Mouse (Mus musculus): ENCODE measurements at regions not wholly inside any gene's neighbourhood (a gene's known extent, or its start where the extent isn't known, plus 50 kb on each side); places are given as distances from the start of the nearest gene placed in this dataset.

DNA sequence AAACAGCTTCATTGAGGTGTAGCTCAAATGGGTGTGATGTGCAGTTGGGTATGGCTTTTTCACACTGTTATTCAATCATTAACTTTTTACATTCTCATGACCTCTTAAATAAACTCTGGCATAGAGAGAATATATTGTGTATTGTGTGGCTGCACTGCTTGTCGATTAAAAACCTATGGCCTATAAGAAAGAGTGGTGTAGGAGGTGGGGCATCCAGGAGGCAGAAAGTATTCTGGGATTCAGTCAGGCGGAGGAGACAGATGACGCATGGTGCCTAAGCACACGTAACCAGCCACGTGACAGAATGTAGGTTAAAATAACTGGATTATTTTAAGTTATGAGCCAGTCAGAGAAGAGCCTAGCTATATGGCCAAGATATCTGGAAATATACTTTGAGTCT is 78.2 kb upstream of the Slc16a7 start:
- DNase-seq: no peak

DNA sequence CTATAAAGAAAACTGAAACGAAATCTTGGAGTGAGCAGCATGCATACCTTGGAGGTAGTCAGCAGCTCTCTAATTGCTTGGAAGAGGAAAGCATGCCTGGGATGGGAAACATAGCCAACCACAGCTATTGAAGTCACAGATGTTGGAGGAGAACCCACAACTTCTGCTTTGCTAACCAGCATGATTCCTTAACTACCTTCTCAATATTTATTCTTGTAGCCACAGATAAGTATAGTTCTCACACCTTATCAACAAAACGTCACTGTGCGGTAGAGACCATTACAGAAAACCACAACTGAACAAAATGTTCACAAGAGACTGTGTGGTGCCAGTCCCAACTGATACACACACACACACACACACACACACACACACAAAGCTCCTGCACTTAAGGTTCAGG is 99.1 kb upstream of the Slc16a7 start:
- DNase-seq: no peak

DNA sequence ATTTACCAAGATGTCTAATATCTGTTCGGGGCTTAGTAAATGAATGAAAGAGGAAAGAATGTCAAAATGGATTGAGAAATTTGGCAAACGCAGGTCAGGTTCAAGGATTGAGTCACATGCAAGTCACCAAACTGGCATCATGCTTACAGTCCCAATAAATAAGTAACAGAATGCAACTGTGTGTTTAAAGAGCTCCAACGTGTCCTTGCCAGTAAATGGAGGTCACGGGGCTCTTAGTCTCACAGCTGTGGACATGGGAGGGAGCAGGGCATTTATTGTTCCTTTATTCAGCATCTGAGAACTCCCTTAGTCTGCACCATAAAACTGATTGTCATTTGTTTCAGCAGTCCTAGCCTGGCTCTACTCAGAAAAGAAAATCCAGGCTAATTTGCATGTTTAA is 101.1 kb upstream of the Slc16a7 start:
- no peak for DNase-seq

DNA sequence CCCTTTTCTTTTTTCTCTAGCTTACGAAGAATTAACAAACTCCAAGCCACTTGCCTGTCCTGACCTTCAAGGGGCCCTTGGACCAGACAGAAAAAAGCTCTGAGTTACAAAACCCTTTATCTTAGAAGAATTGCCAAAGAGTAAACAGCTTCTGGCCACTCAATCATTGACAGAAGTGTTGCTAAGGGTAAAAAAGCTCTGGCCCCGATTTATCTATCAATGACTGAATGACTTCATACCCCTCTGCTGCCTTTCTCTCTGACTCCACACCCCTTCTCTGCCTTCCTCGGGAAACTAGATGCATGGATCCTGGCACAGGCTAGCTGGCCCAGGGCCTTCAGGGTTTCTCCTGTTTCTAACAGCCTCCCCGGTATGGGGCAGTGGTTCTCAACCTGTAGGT is 105.2 kb upstream of the Slc16a7 start:
- no peak for DNase-seq

DNA sequence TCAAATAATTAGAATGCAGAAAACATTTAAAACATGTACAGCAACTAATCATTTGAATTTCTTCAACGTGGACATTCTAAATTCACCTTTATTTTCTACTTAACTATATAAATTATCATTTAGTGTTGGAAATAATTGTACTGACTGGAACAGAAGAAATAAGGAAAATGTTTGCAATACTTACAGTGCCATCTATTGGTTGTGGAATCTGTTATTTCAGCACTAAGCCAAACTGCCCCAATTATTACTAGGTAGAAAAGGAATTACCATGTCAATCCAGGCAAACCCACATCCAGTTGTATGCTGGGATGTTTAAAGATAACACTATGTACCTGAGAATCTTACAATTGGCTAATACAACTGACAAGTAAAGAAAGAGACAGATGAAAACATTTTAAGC is 109.1 kb upstream of the Slc16a7 start:
- DNase-seq: no peak

DNA sequence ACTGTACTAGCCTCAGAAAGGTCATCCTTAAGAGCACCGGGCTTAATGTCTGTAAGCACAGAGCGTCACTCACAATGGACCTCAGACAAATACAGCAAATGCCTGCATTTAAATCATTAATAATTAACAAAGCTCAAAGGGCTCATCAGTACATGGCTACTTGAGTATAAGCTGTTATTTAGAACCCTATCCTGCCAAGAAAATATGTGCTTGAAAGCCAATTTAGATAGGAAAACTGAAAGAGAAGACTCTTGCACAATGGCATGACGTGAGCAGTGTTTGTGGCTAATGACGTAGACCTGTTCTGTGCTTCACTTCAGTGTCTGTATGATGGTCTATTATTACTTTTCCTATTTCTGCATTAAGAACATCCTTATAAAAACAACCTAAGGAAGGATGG is 111.1 kb upstream of the Slc16a7 start:
- no peak for DNase-seq

DNA sequence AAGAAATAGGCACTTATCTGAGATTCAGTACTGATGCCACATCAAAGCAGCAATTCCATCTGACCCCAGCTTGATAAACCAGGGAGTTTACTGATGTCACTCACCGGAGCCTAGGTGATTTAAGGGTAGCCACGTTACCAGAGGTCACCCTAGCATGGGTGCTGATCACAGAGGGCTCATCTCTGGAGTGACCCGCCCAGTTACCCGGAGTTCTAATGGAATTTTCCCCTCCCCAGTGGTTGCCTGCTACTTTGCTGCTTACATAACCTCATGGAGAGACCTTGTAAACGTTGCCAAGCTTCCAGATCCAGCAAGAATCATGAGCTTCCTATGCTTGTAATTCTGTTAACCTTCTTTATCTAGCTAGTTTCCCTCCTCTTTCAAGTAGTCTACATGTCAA is 125.8 kb upstream of the Slc16a7 start:
- DNase-seq: no peak

DNA sequence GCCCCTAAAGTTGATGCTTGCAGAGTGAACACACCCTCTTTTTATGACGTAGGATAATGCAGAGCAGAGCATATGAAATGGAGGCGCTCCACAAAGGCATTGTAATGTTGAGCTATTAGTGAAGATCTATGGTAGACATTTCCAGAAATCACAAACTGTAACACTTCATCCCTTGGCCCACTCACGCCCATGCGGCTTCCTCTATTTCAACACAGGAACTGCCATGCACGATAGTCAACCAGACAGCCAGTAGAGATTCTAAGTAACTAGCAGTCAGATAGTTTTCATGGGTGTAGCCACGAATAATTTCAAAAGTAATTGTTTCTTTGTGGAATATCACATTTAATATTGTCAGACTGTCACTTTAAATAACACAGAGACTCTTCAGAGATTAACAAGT is 141.6 kb upstream of the Slc16a7 start:
- no peak for DNase-seq

DNA sequence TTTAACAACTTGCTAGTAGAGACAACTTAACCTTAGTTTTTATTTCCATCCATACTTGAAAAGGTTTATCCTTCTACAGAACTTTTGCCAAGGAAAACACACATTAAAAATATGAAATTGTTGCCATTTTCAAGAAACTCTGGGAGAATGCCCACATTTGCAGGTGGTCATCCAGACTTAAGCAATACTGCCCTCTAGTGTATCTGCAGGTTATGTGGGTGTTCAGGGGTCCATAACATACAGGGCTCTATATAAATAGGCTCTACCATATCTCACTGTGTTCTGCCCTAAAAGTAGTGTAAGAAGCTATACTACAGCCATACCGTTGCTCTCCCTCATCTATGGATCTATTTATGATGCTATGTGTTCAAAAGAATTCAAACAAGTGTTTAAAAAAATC is 149.1 kb upstream of the Slc16a7 start:
- peak in 1 of 2 experiments; percentile 19 for DNase-seq

DNA sequence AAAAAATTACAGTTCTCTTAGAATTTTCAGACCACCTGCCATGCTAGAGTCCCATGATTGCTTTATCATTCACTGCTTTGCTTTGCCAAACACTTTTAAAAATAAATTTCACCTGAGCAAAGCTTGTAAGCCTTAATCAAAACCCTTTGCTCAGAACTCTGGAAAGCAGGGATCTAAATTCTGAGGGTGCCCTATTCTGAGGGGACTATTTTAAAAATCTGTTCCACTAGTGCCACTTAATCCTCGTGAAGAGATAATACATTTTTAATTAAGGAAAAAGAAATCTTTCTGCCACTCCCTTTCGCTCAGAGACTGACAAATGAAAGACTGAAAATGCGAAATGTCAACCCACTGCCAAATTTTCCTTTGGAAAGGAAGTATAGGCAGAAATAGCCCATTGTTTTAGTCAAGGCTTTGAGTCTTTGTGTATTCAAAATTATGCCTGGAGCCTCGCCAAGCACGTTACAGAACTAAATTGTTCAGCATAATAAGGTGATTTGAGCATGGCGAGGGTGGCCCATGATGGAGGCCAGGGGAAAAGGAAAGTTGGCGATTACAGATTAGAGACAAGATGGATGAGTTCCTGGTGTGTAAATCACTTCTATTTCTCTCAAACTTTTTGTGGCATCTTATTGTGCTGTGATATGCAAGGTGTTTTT is 197.4 kb upstream of the Slc16a7 start:
- DNase-seq: no peak

DNA sequence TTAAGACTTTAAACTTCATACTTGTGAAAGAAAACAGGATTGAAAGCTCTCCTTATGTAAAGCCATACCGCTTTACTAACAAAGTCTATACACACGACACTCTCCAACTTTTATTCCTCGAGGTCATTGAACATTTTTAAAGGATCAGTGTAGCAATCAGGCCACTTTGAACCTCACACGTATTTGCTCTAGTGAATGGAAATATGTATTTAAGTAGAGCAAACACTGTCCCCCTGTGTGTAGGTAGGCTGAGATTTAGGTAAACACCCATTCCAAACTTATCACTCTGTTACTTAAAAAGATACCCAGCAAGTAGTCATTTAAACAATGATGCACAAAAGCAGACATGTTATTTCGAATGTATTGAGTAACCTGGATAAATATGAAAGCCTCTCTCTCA is 203.7 kb upstream of the Slc16a7 start:
- no peak for DNase-seq

DNA sequence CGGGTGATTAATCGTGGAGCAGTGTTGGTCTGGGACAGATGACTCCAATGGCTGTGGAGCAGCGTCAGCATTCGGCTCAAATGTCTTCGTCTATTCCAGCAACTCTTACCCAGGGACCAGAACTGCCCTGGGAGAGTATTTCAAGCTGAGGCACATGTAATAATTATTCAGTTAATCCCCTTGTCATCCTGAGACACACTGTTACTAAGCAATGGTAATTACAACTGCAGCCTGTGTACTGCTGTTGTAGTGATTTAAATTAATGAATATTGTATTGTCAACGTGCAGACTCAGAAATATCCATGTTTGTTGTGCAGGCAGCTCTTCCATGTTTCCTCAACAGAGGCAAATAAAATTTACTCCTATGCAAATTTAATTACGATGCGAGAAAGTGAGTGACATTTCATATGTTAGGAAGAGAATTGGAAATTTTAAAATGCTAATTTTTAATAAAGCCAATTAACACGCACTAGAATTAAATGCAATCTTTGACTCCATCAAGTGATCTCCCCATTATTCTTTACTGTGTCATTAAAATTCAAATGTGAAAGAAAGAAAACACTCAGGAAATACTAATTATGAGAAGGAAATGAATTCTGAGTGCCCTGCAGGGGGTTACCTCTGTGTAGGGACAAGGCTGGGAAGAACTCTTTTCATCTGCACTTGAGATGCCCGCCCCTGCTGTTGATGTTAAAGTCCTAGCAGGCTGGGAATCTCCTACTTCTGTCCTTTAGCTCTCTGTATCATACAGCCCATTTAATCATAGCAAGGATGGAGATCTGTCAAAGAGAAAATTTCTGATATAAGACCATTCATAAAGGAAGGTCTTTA is 218.7 kb upstream of the Slc16a7 start:
- DNase-seq: no peak

DNA sequence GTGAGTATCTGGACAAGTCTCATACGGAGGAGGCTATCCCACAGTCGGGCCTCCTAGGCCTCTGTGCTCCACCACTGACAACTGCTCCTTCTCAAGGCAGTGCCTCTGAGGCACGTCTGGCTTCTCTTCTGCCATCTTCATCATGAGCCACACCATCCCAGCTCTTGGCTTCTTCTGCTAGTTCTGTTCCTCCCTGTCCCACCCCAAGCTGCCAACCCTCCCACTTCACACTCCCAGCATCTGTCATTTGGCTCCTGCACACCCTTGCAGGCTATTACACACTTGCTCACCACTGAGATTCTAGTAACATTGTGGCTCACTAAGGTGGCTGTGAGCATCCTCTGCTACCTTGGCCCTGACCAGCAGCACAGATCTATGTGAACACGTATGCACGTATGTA is 221.1 kb upstream of the Slc16a7 start:
- DNase-seq: no peak

DNA sequence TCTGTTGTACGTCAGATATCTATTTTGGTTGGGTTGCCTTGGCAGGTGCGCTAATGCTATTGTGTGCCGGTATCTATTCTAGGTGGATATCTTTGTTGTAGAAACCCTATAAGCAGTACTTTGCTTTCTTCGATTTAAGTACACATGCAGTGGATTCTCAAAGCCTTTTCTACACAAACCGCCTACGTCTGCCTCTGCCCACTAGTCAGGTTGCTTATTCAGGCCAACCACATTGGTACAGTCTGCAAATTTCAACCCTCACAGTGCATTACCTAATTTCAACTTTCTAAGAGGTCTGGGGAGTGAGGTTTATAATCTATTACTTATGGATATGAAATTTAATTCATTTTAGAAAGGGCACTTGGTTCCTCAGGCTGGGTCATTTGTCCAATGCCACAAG is 223.5 kb upstream of the Slc16a7 start:
- DNase-seq: no peak

DNA sequence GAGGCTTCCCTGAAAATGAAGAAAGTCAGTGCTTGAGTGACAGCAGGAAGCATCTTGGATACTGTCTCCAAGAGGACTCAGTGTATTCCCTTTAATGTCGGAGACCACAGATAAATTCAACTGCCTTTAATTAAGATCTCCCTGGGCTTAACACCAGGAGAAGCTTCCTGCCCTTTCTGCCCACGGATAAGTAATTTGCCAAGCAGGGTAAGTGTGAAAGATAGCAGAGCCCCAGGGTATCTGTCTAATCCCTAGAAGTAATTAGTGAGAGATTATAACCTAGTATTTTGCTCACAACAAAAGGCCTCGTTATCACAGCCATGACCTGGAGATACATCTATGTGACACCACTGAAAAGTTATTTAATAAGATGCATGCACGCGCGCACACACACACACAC is 232.1 kb upstream of the Slc16a7 start:
- DNase-seq: no peak

DNA sequence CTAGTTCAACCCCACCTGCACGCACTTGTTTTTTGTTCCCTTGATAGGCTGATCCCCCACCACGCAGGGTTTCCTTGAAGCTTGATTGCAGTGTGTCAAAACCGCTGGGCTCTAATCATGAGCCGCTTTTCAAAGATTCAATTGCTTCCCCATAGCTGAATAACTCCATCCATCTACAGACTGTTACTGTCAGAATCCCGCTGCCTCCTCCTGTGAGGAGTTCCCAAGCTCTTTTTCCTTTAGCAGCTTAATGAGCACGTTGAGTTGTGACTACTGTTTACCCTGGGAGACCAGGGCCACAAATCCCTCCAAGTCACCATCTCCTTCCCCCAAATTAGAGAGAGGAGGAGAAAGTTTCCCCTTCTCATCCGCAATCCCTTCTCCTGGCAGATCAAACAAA is 234.6 kb upstream of the Slc16a7 start:
- DNase-seq: no peak

DNA sequence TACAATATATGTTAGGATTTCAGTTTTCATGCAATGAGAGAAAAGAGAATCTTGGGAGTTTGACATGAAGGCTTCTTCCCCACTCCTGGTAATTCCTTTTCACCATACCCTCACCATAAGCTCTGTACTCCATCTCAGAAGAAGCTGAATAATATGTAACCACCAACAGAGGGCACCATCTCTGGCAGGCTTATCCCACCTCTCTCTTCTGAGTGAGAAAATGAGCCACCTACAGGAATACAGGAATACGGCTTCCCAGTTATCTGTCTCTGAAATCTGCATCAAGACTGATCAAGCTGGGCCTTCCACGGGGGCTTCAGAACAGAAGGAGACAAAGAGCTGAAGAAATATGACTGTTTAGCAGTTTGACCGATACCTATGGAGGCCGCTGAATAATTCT is 278.6 kb upstream of the Slc16a7 start:
- DNase-seq: no peak

DNA sequence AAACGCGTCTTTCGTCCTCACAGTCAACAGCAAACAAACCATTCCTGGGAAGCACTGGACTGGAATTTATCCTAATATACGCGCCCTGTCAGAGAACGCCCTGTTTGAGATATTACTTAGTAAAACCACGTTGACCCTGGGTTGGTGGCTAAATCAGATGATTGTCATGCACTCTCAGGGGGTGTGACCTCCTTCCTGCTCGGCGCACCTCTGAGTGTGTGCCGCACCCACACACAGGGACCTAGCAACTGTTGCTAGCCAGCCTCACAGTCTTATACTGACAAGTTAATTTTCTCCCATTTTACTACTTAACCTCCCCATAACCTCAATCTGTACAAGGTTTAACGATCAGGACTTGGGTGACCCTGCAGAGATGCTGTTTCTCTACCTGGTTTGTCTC is 284.4 kb upstream of the Slc16a7 start:
- no peak for DNase-seq

DNA sequence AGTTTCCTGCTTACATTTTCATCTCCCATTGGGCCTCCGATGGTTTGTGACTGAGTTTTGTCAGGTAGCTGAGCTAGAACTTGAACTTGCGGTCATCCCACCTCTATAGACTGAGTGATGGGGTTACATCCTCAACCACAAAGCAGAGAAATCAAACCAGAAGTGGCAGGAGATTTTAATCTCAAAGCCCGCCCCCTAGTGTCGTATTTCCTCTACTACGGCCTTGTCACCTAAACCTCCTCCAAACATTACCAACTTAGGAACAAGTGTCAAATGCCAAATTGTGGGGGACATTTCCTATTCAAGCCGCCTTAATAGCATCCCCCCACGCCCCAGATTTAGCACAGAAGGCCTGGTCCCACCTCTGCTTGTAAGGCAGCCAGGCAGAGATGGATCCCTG is 286.3 kb upstream of the Lrig3 start:
- no peak for DNase-seq

DNA sequence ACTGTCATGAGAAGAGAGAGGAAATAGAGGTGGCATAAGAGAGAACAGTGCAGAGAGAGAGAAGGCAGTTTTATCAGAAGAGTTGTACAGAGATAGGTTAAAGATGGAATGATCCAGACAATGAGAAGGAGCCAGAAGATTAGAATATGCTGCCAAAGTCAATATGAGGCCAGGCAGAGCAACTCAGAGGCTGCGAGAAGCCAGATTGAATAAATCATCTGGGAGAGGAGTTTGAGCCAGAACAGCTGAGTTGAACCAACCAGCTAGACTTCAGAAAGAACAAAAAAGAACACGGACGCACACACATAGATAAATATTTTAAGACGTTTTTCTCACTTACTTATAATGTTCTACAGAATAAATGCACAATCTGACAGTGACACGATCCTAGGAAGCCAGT is 280.8 kb upstream of the Lrig3 start:
- DNase-seq: no peak

DNA sequence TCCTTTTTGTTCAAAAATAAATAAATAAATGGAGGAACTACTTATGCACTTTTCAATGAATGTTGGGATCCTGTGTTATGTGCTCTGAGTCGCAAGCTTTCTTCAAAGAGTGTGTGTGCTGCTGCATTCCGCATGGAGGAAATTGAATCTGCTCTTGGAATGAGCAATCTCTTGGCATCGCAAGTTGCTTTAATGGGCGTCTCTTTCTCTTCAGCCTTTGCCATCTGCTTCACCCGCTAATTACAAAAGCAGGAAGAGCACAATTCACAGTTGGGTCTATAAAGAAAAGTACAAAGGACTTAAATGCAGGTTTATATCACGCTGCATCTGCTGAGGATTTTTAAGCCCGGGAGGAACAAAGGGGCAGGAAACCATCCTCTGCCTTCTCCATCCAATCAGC is 272.5 kb upstream of the Lrig3 start:
- no peak for DNase-seq

DNA sequence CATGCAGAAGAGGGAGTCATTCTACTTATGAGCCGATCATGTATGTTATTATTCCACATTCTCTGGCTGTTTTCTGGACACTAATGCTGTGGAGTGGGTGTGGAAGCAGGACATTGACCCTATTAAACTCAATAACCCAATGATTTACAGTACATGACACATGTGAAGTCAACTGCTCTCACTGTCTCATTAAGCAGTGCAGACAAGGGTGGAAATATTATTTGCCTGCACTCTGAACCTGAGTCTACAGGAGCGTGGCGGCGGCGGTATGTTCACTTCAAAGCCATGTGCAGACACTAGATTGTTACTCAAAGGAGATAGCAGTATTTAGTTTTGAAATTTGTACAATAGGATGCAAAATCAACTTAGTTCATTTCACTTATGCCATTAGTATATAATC is 269.8 kb upstream of the Lrig3 start:
- no peak for DNase-seq

DNA sequence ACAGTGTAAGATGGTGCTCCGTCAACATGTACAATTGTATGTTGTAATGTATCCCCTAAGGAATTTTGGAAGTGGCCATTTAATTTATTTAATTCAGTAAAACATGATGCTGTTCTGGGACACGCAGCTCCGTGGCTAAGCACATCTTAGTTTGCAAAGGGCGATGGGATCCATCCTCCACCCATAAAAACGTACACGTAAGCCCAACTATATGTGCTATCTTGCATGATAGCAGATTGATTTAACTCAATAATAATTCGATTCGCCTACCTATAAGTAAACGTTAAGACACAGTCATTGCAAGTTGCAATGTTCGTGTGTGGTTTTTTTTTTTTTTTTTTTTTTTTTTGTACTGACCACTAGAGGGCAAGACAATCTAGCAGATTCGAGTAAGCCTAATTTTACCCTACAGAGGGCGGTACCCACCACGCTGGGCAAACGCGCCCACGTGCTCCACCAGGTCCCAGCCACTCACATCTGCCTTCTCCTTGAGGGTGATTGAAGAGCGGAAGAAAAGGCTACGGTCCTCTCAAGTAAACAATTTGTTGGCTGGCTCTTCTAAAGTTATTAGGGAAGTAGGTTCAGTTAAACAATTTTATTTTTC is 240.8 kb upstream of the Lrig3 start:
- peak; percentile 33 to 52 for DNase-seq

DNA sequence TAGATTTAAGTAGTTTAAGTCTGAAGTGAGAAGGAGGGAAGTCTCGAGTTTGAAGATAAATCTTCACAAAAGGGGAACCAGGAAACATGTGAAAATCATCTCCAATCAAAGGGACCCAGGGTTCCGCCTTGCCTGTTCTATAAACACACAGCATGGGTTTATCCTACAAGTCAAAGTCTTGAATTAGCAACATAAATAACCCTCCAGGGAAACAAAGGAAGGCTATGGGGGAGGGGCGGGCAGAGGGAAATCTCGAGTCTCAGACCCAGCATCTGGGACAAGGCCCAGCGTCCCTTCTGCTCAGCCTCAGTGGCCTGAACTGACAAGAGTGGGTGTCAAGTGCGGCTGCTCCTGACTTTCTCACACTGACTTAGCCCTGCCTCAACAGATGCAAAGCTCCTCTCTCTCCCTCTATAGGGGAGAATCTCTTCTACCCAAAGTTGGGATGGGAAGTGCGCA is 240.3 kb upstream of the Lrig3 start:
- DNase-seq: no peak
